Mouse (Mus musculus) intestine, embryonic 15.5 days (tissue): ENCODE measurements at regions not wholly inside any gene's neighbourhood (a gene's known extent, or its start where the extent isn't known, plus 50 kb on each side); places are given as distances from the start of the nearest gene placed in this dataset.

Source experiments
- ATAC-seq: fragments of 200-750 bp; cut with Nextera tagmentation; 2 replicates; pipeline ENCODE4 v1.8.0; 2017; ENCODE audit warnings: moderate TSS enrichment, moderate library complexity
- H3K27ac ChIP-seq: fragments of 300-500 bp; sonication (generic); 2 replicates; pipeline ENCODE4 v1.5.1; 2015; ENCODE audit warnings: mild to moderate bottlenecking, inconsistent platforms
- H3K27me3 ChIP-seq: fragments of 300-500 bp; sonication (generic); replicated peaks from 2 replicates; pipeline ENCODE4 v1.6.1; 2015; ENCODE audit warnings: inconsistent platforms
- H3K36me3 ChIP-seq: fragments of 300-500 bp; sonication (generic); 2 replicates; pipeline ENCODE4 v1.6.1; 2015; ENCODE audit warnings: inconsistent platforms
- H3K4me1 ChIP-seq: fragments of 300-500 bp; sonication (generic); replicated peaks from 2 replicates; pipeline ENCODE4 v1.6.1; 2015; ENCODE audit warnings: inconsistent platforms
- H3K4me2 ChIP-seq: fragments of 300-500 bp; sonication (generic); replicated peaks from 2 replicates; pipeline ENCODE4 v1.6.1; 2015; ENCODE audit warnings: mild to moderate bottlenecking, inconsistent platforms
- H3K4me3 ChIP-seq: fragments of 300-500 bp; sonication (generic); replicated peaks from 2 replicates; pipeline ENCODE4 v1.5.1; 2015; ENCODE audit warnings: inconsistent platforms
- H3K9ac ChIP-seq: fragments of 300-500 bp; sonication (generic); 2 replicates; pipeline ENCODE4 v1.6.1; 2015; ENCODE audit warnings: inconsistent platforms
- H3K9me3 ChIP-seq: fragments of 300-500 bp; sonication (generic); 2 replicates; pipeline ENCODE4 v1.6.1; 2016; ENCODE audit warnings: inconsistent platforms
- WGBS: fragments of 180-500 bp; shearing (Covaris S2); methylation state at CpG from one replicate; pipeline ENCODE4 v1.1.7; 2015; 5-methylcytosine and 5-hydroxymethylcytosine counted together

DNA sequence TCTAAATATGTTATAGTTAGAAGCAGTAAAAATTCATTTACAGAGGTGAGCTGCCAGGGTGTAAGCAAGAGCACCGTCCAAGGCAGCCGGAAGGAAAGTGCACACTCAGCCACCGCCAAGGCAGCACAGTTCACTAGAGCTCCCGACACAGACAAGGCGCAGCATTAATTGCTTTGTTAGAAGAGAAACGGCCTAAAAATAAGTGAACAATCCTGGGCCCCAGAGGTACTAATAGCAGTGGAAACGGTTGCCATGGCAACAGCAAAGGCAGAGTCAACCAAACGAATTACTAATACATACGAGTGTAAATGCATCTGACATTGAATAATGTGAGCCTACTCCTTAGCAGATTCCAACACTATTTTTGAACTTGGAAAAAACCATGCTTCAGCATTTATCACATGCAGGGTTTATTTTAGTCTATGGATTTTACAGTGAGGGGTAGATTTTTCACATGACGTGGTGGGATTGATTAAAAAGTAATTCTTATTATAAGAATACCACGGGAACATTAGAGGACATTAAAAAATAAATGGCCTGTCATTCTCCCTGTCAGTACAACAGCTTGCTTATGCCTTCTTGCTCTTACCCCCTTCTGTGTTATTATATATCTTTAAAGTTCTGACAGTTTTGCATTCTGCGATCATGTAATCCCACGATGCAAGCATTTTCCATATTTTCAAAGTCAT, 62.5 kb downstream of the Cavin4 start:
- H3K4me1 ChIP-seq, result no peaks in the 10 kb centered on the region
- no peaks in the 10 kb centered on the region for H3K36me3 ChIP-seq
- no peak for ATAC-seq
- H3K4me3 ChIP-seq, result no peak overlapping the region
- no peak overlapping the region for H3K9ac ChIP-seq
- H3K27ac ChIP-seq, result no peak overlapping the region
- 52% methylated on average over 13 of the region's 13 CpGs for WGBS
- H3K4me2 ChIP-seq, result no peak overlapping the region
- H3K27me3 ChIP-seq, result no peaks in the 10 kb centered on the region
- H3K9me3 ChIP-seq, result no peaks in the 10 kb centered on the region

DNA sequence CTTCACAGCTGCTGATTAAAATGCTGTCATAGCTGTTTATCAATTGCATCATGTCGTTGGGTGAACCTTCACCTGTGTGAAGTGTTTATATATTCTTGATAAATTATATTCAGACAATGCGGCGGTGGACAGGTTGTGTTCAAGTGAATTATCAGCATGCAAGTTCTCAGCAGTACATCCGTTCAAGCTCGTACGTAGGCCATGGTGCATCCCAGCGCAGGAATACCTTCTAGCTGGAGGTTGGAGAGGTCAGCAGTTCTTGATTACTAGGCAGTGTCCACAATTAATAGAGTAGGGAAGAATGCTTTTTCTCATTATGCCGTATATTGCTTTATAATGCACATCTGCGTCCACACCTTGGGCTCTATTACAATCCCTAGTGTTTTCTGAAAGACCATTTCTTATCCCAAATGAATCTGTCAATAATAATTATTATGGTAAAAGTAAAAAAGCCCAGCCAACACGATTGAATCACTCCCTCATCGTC, 63.1 kb downstream of the Cavin4 start:
- no peaks in the 10 kb centered on the region for H3K27me3 ChIP-seq
- ATAC-seq, result no peak
- WGBS, result 74% methylated on average over 11 of the region's 11 CpGs
- no peaks in the 10 kb centered on the region for H3K4me1 ChIP-seq
- H3K4me3 ChIP-seq, result no peak overlapping the region
- H3K27ac ChIP-seq, result no peak overlapping the region
- no peak overlapping the region for H3K9ac ChIP-seq
- no peaks in the 10 kb centered on the region for H3K9me3 ChIP-seq
- no peaks in the 10 kb centered on the region for H3K36me3 ChIP-seq
- no peak overlapping the region for H3K4me2 ChIP-seq

DNA sequence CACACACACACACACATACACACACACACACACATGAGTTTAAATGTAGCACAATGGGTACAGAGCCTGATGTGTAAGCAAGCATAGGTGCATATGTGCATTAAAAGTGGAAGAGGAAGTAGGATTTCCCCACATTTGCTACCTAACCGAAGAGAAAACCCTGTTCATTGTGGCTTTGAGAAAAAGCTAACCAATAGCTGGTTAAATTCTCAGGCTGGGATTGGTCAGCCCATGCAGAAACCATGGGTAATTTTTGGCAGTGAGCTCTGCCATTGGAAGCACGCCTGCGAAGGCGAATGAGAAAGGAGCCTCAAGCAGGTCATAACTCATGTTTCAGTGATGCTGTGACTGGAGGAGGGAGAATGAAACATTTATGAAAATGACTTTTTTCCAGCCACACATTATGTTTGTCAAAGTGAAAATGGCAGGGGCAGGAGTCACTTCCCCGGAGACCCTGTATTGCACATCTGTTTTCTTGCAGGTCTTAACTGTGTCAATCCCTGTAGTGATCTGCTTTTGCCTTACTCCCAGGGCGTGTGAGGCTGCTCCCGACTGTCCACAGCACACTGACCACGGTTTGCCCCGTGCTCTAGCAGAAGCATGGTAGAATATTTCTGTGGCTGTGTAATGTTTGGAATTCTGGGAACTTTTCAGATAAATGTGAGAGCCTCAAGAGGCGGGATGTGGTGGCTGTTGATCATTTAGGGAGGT, 71.7 kb downstream of the Cavin4 start:
- Histone ChIP-seq H3K9ac (no peak overlapping the region), H3K4me3 (no peak overlapping the region), H3K4me2 (no peak overlapping the region), H3K4me1 (no peaks in the 10 kb centered on the region), H3K27ac (no peak overlapping the region), H3K9me3 (no peaks in the 10 kb centered on the region), H3K36me3 (no peaks in the 10 kb centered on the region), H3K27me3 (no peaks in the 10 kb centered on the region)
- 68% methylated on average over 10 of the region's 10 CpGs for WGBS
- ATAC-seq, result no peak

DNA sequence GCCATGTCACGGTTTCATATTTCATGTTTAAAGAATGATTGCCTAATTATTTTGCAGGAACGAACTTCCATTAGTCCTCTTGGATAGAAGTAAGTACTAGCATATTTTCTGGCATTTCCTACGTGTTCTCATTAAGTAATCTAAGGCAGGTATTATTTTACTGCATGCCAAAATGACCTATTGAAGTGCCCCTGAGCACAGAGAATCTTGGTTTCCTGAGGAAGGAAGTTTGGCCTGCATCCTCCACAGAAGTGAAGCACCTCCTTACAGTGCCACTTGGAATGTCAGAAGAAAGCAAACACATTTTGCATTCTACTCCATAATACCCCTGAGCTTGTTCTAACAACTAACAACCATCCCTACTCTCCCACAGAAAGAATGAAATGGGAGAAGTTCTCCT, 82.9 kb downstream of the Cavin4 start:
- 84% methylated on average over 3 of the region's 3 CpGs for WGBS
- no peaks in the 10 kb centered on the region for H3K4me1 ChIP-seq
- H3K9ac ChIP-seq, result no peak overlapping the region
- H3K36me3 ChIP-seq, result no peaks in the 10 kb centered on the region
- ATAC-seq, result no peak
- H3K27me3 ChIP-seq, result no peaks in the 10 kb centered on the region
- no peaks in the 10 kb centered on the region for H3K9me3 ChIP-seq
- no peak overlapping the region for H3K4me3 ChIP-seq
- no peak overlapping the region for H3K27ac ChIP-seq
- H3K4me2 ChIP-seq, result no peak overlapping the region

DNA sequence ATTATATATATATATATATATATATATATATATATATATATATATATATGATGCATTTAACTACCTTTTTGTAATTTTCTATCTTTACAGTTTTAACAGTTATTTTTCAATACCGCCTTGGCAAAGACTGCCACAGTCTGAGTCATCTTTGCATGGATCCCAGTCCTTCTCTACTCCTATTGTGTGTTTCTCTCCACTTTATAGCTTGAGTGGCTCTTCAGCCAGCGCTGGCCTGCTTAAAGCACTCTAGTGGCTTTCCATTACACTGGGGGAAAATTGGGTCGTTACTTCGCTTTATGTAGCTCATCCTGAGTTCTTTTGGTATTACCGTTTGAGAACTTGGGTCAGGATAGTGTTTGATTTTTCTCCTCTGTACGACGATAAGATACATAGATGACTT, 86.3 kb downstream of the Cavin4 start:
- H3K9me3 ChIP-seq, result no peaks in the 10 kb centered on the region
- no peaks in the 10 kb centered on the region for H3K4me1 ChIP-seq
- 81% methylated on average over 7 of the region's 7 CpGs for WGBS
- no peak overlapping the region for H3K9ac ChIP-seq
- no peak overlapping the region for H3K4me3 ChIP-seq
- H3K36me3 ChIP-seq, result no peaks in the 10 kb centered on the region
- no peak overlapping the region for H3K27ac ChIP-seq
- no peak for ATAC-seq
- no peak overlapping the region for H3K4me2 ChIP-seq
- no peaks in the 10 kb centered on the region for H3K27me3 ChIP-seq

DNA sequence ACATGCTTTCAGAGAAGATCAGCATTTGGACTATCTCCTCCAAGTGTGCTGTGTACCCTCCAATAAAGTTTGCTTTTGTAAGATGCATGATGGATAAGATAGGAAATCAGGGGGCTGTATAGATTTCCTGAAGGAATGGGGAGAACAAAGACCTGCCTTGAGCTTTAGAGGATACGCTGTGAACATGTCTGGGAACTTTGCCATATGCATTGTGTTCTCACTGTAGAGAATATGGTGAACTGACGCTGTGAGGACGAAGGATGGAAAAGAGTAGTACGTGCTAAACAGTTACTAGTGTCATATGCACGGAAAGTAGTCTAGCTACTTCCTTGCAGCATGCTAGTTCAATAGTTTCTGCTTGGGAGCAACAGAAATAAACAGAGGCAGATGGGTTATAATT, 86.8 kb downstream of the Cavin4 start:
- Histone ChIP-seq H3K4me3 (no peak overlapping the region), H3K9me3 (no peaks in the 10 kb centered on the region), H3K4me1 (no peaks in the 10 kb centered on the region), H3K27ac (no peak overlapping the region), H3K27me3 (no peaks in the 10 kb centered on the region), H3K4me2 (no peak overlapping the region), H3K9ac (no peak overlapping the region), H3K36me3 (no peaks in the 10 kb centered on the region)
- 60% methylated on average over 5 of the region's 5 CpGs for WGBS
- no peak for ATAC-seq

DNA sequence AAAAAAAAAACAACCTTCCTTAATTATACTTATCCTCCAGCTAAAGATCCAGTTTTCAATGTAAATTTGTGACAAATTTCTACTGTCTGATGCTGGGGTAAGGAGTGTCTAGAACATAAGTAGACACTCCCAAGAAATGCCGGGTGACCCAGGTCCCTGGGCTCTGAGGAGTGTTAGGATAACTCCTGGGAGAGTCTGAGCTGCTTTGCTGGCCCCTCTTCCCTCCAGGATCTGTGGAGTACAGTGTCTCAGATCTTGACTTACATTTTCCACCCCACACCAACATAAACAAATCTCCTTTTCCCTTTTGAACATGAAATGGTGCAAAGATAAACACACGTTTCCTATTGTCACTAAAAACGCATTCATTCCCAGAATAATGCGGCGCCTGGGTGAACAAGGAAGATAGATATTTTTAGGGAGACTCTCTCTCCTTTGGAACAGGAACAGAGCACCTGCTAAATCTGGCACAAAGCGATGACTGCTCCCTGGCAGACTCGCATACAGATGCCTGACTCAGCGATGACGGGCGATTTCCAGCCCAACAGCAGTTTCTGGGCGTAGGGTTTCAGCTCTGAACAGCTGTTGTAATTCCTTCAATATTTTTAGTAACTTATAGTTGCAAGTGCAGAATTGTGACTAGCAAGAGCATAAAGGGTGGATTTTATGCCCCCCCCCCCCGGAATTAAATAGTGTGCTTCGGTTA, 91.3 kb downstream of the Cavin4 start:
- no peak overlapping the region for H3K4me3 ChIP-seq
- no peak overlapping the region for H3K9ac ChIP-seq
- H3K4me2 ChIP-seq, result no peak overlapping the region
- no peaks in the 10 kb centered on the region for H3K27me3 ChIP-seq
- no peaks in the 10 kb centered on the region for H3K4me1 ChIP-seq
- no peak overlapping the region for H3K27ac ChIP-seq
- no peaks in the 10 kb centered on the region for H3K36me3 ChIP-seq
- no peaks in the 10 kb centered on the region for H3K9me3 ChIP-seq
- ATAC-seq, result no peak
- 47% methylated on average over 13 of the region's 13 CpGs for WGBS

DNA sequence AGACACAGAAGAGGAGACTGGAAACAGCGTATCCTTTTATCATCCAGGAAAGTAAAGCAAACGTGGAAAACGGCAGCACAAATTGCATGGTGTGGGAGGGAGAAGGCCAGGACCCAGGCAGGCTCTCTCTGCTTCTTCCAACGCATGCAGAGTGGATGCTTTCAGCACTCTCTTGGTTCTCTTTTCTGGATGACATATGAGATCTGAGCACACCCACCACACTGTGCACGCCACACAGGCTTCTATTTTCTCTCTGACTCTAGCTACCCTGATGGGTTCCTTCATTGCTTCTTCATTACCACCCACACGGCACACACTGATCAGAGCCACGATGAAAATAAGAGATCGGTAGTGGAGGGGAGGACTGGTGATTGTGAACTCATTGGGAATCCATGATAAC, 97.3 kb downstream of the Cavin4 start:
- H3K4me2 ChIP-seq, result no peak overlapping the region
- H3K27ac ChIP-seq, result no peak overlapping the region
- no peak overlapping the region for H3K4me3 ChIP-seq
- no peaks in the 10 kb centered on the region for H3K36me3 ChIP-seq
- 71% methylated on average over 8 of the region's 8 CpGs for WGBS
- no peaks in the 10 kb centered on the region for H3K4me1 ChIP-seq
- ATAC-seq, result no peak
- H3K27me3 ChIP-seq, result no peaks in the 10 kb centered on the region
- no peaks in the 10 kb centered on the region for H3K9me3 ChIP-seq
- no peak overlapping the region for H3K9ac ChIP-seq

DNA sequence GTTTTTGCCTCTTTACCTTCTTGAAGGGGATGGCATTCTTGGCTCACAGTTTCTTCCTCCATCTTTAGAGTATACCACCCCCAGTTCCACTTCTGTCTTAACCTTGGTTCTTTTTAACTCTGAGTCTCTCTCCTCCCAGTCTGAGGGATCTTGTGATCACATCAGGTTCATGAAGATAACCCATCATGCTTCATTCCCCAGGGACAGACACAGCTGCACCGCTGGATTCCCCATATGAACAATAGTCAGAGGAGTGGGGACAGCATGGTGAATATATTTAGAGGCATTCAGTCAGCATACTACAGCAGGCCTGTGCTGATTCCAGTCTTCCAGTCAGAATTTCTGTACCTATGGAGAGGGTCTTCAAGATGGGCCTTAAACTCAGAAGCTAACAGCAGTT, 103.1 kb downstream of the Cavin4 start:
- Histone ChIP-seq H3K27ac (no peak overlapping the region), H3K4me2 (no peak overlapping the region), H3K9me3 (no peaks in the 10 kb centered on the region), H3K27me3 (no peaks in the 10 kb centered on the region), H3K36me3 (no peaks in the 10 kb centered on the region), H3K9ac (no peak overlapping the region), H3K4me3 (no peak overlapping the region), H3K4me1 (0 out of 2 replicates have a peak, but pooled peaks cover 4% of the 10 kb centered on the region)
- 83% methylated on average over 1 of the region's 1 CpGs for WGBS
- ATAC-seq, result no peak

DNA sequence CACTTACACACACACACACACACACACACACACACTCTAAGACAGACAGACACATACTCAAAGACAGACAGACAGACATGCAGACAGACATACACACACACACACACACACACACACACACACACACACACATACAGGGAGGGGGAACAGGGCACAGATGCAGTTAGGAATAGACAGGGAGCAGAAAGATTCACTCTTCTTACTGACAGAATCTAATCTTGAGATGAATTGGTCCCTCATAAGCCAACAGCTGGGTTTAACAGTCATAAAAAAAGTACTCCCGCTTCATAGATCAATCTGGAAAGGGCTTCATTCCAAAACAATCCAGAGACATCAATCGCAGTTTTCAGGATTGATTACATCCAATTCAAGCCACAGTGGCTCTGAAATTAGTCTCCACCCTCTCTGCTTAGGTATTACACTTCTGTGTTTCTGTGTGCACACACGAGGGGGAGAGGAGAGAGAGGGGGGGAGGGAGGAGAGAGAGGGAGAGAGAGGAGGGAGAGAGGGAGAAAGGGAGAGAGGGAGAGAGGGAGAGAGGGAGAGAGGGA, 107.2 kb downstream of the Cavin4 start:
- Histone ChIP-seq H3K9me3 (no peaks in the 10 kb centered on the region), H3K4me1 (0 out of 2 replicates have a peak, but pooled peaks cover 8% of the 10 kb centered on the region), H3K9ac (no peak overlapping the region), H3K36me3 (no peaks in the 10 kb centered on the region), H3K4me3 (no peak overlapping the region), H3K4me2 (no peak overlapping the region), H3K27ac (no peak overlapping the region), H3K27me3 (no peaks in the 10 kb centered on the region)
- ATAC-seq, result peak; percentile 46
- 23% methylated on average over 3 of the region's 3 CpGs for WGBS

DNA sequence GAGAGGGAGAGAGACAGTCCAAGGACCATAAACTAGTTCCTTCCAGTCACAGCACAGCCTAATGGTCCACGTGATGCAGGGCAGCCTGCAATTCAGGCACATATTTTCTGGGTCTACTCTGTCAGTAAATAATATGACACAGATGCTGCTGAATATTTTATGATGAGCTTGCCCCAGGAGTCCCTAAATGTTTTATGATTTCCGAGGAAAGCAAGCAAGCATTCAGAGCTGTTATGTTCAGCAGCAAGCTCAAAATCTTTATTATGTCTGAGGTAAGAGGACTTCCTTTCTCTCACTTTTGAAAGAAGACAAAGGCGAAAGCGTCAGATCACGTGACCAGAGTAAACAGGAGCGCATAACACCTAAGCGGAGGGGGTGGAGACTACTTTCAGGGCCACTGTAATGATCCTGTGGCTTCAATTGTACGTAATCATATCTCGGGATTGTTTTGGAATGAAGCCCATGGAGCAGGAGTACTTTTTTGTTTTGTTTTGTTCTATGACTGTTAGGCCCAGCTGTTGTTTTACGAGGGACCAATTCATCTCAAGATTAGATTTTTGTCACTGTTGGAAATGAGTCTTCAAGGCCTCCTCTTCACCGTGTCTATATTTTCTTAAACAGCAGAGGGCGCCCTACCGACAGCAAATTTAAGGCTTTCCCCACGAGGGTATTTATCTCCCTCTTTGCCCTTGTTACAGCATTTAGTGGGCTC, 107.8 kb downstream of the Cavin4 start:
- H3K9me3 ChIP-seq, result no peaks in the 10 kb centered on the region
- H3K36me3 ChIP-seq, result no peaks in the 10 kb centered on the region
- no peaks in the 10 kb centered on the region for H3K27me3 ChIP-seq
- peak overlapping the region; percentile 60 for H3K27ac ChIP-seq
- no peak overlapping the region for H3K4me3 ChIP-seq
- H3K4me1 ChIP-seq, result 0 out of 2 replicates have a peak, but pooled peaks cover 8% of the 10 kb centered on the region
- ATAC-seq, result peak; percentile 85
- H3K4me2 ChIP-seq, result peak overlapping the region; percentile 26; the same call in 1 of the 2 replicates
- no peak overlapping the region for H3K9ac ChIP-seq
- 20% methylated on average over 14 of the region's 14 CpGs for WGBS

DNA sequence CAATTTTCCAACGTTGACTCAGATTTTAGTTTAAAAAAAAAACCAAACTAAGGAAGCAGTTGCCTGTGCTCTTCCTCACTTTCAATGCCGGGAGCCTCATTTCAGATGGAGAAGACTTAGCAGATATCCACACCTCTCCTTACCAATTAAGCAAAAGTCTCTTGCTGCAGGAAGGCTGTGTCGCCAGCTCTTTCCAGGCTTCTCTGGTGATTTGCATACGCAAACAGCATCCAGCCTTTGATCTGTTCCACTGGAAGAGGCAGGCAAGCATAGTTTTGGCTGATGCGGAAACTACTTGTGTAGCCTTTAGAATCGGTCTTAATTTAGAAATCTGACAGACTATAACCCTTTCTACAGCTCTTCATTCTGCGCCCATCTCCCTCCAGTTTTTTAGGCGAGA, 108.5 kb downstream of the Cavin4 start:
- 65% methylated on average over 8 of the region's 8 CpGs for WGBS
- no peak for ATAC-seq
- H3K4me3 ChIP-seq, result no peak overlapping the region
- no peaks in the 10 kb centered on the region for H3K9me3 ChIP-seq
- H3K27ac ChIP-seq, result no peak overlapping the region
- H3K27me3 ChIP-seq, result no peaks in the 10 kb centered on the region
- no peaks in the 10 kb centered on the region for H3K36me3 ChIP-seq
- 0 out of 2 replicates have a peak, but pooled peaks cover 8% of the 10 kb centered on the region for H3K4me1 ChIP-seq
- H3K4me2 ChIP-seq, result no peak overlapping the region
- no peak overlapping the region for H3K9ac ChIP-seq
